Mouse (Mus musculus): ENCODE measurements at regions not wholly inside any gene's neighbourhood (a gene's known extent, or its start where the extent isn't known, plus 50 kb on each side); places are given as distances from the start of the nearest gene placed in this dataset.

DNA sequence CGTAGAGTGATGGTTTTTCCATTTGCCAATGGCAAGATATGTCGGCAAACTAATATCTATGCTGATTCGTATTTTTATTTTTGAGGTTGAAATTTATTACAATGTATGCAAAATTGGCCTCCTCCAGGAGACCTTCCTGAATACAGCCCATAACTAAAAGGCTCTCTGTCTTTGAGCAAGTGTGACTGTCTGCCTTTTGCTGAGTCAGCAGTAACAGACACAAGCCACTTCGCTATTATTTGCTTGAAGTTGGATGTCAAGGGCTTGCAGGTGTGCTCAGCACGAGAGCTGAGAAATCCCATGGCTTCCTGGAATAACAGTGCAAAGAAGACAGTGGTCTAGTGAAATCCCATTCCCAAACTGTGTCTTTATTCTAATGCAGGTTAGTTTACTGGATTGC, 56.9 kb downstream of the Dmrt2 start:
- H3K27me3 ChIP-seq (ENCODE audit: control insufficient read depth, insufficient read depth, low read length), result no peaks in the 10 kb centered on the region
- DNase-seq (no peak), ATAC-seq (ENCODE audit: low FRiP score, low TSS enrichment) (no peak)
- no peak overlapping the region for H3K9ac ChIP-seq (replicated peaks; ENCODE audit: low read length)
- WGBS, result 88% methylated on average over 5 of the region's 5 CpGs
- H3K4me1 ChIP-seq (ENCODE audit: control insufficient read depth, insufficient read depth, low read length), result peaks cover 3% of the 10 kb centered on the region; the same call in 1 of the 2 replicates
- no peaks in the 10 kb centered on the region for H3K9me3 ChIP-seq (ENCODE audit: control insufficient read depth, low read length)
- H3K4me2 ChIP-seq (ENCODE audit: low read length), result no peak overlapping the region
- H3K36me3 ChIP-seq (ENCODE audit: control insufficient read depth, insufficient read depth, low read length), result no peaks in the 10 kb centered on the region
- H3K27ac ChIP-seq (replicated peaks; ENCODE audit: low read depth, low read length), result no peak overlapping the region
- H3K4me3 ChIP-seq (replicated peaks; ENCODE audit: low read depth, low read length), result no peak overlapping the region

DNA sequence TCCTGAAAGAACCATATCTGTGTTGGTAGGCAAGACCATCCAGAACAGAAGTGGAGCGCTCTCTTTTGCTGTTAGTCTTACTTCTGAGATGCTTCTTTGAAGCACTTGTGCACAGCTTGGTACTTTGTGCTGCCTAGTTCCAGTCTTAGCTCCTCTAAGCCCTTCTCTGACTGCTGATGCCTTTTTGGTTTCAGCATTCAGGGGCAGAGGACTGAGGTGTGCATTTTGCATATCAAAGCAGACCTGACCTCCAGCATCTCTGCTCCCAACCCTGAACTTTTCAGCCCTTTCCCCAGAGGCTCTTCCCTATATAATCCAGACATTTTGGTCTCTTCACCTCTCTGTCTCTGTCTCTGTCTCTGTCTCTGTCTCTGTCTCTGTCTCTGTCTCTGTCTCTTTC, 57.4 kb downstream of the Dmrt2 start:
- H3K4me3 ChIP-seq (replicated peaks; ENCODE audit: low read depth, low read length), result no peak overlapping the region
- H3K4me1 ChIP-seq (ENCODE audit: control insufficient read depth, insufficient read depth, low read length), result peaks cover 3% of the 10 kb centered on the region; the same call in 1 of the 2 replicates
- H3K9me3 ChIP-seq (ENCODE audit: control insufficient read depth, low read length), result no peaks in the 10 kb centered on the region
- H3K9ac ChIP-seq (replicated peaks; ENCODE audit: low read length), result no peak overlapping the region
- 95% methylated on average over 1 of the region's 1 CpGs for WGBS
- H3K4me2 ChIP-seq (ENCODE audit: low read length), result no peak overlapping the region
- no peaks in the 10 kb centered on the region for H3K27me3 ChIP-seq (ENCODE audit: control insufficient read depth, insufficient read depth, low read length)
- no peak overlapping the region for H3K27ac ChIP-seq (replicated peaks; ENCODE audit: low read depth, low read length)
- H3K36me3 ChIP-seq (ENCODE audit: control insufficient read depth, insufficient read depth, low read length), result no peaks in the 10 kb centered on the region
- ATAC-seq (ENCODE audit: low FRiP score, low TSS enrichment) (no peak), DNase-seq (no peak)

DNA sequence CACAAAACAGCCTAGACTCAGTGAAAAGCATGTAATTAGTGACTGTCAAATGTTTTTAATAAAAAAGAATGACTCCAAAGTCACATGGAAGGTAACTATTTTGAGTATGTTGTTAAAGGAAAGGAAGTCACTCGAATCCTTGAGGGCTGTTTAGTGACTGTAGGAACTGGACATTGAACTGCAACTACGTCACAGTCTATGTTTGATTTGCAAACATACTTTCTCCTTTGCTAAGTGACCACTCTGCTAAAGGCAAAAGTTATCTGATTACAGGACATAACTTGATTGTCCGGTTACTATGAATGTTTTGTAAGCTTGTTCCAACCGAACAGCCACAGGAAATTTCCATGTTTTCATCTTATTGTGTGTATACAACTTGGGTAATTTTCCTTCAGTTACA, 106.2 kb downstream of the Dmrt2 start:
- no peak overlapping the region for H3K4me2 ChIP-seq (ENCODE audit: low read length)
- WGBS, result 93% methylated on average over 4 of the region's 4 CpGs
- no peaks in the 10 kb centered on the region for H3K36me3 ChIP-seq (ENCODE audit: control insufficient read depth, insufficient read depth, low read length)
- H3K9me3 ChIP-seq (ENCODE audit: control insufficient read depth, low read length), result no peaks in the 10 kb centered on the region
- no peak overlapping the region for H3K4me3 ChIP-seq (replicated peaks; ENCODE audit: low read depth, low read length)
- H3K9ac ChIP-seq (replicated peaks; ENCODE audit: low read length), result no peak overlapping the region
- ATAC-seq (ENCODE audit: low FRiP score, low TSS enrichment) (no peak), DNase-seq (no peak)
- no peaks in the 10 kb centered on the region for H3K27me3 ChIP-seq (ENCODE audit: control insufficient read depth, insufficient read depth, low read length)
- no peaks in the 10 kb centered on the region for H3K4me1 ChIP-seq (ENCODE audit: control insufficient read depth, insufficient read depth, low read length)
- H3K27ac ChIP-seq (replicated peaks; ENCODE audit: low read depth, low read length), result no peak overlapping the region

DNA sequence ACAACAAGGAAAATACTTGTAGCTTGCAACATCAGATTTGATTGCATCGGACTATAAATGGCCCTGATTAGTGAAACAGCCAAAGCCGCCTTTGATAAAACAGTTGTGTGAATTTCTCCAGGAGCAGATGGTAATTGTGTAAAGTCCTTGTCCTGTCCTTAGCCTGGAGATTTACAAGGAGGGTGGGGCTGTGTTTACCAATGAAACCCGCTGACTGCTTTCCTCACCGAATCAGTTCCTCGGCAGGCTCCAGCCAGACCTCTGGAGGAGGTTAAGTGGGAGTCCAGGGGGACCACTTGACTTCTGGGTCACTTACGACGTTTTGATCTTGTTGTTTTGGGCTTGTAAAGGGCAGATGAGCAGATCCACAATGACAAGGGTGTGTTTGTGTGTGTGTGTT, 107.1 kb downstream of the Dmrt2 start:
- Histone ChIP-seq H3K27ac (replicated peaks; ENCODE audit: low read depth, low read length) (no peak overlapping the region), H3K4me3 (replicated peaks; ENCODE audit: low read depth, low read length) (no peak overlapping the region), H3K27me3 (ENCODE audit: control insufficient read depth, insufficient read depth, low read length) (no peaks in the 10 kb centered on the region), H3K4me1 (ENCODE audit: control insufficient read depth, insufficient read depth, low read length) (no peaks in the 10 kb centered on the region), H3K9me3 (ENCODE audit: control insufficient read depth, low read length) (no peaks in the 10 kb centered on the region), H3K4me2 (ENCODE audit: low read length) (no peak overlapping the region), H3K9ac (replicated peaks; ENCODE audit: low read length) (no peak overlapping the region), H3K36me3 (ENCODE audit: control insufficient read depth, insufficient read depth, low read length) (no peaks in the 10 kb centered on the region)
- WGBS, result 79% methylated on average over 7 of the region's 7 CpGs
- DNase-seq (no peak), ATAC-seq (ENCODE audit: low FRiP score, low TSS enrichment) (no peak)

DNA sequence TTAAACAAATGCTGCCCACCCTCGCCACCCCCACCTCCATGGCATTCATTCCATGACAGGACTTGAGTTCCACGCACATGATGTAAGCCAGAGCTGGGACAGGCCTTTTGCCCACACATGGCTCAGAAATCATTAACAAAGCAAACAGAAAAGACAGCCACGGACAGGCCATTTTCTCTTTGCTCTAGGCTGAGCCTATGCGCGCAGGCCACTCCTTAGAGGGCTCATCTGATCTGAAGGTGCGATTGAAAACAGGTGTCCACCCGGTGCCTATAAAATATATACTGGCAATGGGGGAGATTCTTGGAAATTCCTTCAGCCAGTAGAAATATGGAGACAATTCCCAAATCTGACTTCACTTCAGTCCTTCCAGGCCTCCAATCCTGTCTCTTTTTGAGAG, 109.1 kb downstream of the Dmrt2 start:
- no peak for DNase-seq
- ATAC-seq (ENCODE audit: low FRiP score, low TSS enrichment), result no peak

DNA sequence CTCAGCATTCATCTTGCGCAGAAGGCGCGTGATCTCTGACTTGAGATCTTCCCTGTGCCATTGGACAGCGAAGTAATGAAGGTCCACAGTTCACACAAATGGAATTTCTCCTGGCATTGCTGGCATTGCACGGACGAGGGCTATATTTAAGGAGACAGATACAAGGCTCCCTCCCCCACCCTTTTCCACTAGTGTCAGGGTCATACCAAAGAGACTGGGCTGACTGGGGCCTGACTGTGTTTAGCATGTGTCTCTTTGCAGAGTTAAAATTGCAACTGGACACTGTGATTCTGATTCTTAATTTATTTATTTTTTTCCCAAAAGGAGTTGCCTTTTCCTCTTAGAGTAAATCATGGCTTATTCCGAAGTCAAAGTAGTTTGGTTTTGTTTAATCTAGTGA, 130.5 kb downstream of the Dmrt2 start:
- Histone ChIP-seq H3K9me3 (ENCODE audit: control insufficient read depth, low read length) (no peaks in the 10 kb centered on the region), H3K9ac (replicated peaks; ENCODE audit: low read length) (no peak overlapping the region), H3K4me2 (ENCODE audit: low read length) (no peak overlapping the region), H3K4me1 (ENCODE audit: control insufficient read depth, insufficient read depth, low read length) (no peaks in the 10 kb centered on the region), H3K27me3 (ENCODE audit: control insufficient read depth, insufficient read depth, low read length) (no peaks in the 10 kb centered on the region), H3K4me3 (replicated peaks; ENCODE audit: low read depth, low read length) (no peak overlapping the region), H3K27ac (replicated peaks; ENCODE audit: low read depth, low read length) (no peak overlapping the region), H3K36me3 (ENCODE audit: control insufficient read depth, insufficient read depth, low read length) (no peaks in the 10 kb centered on the region)
- WGBS, result 88% methylated on average over 7 of the region's 7 CpGs
- ATAC-seq (ENCODE audit: low FRiP score, low TSS enrichment) (no peak), DNase-seq (no peak)

More for the DNA sequence above, 109.1 kb downstream of the Dmrt2 start:
- Histone ChIP-seq H3K27me3 (ENCODE audit: control insufficient read depth, insufficient read depth, low read length) (no peaks in the 10 kb centered on the region), H3K4me1 (ENCODE audit: control insufficient read depth, insufficient read depth, low read length) (no peaks in the 10 kb centered on the region), H3K27ac (replicated peaks; ENCODE audit: low read depth, low read length) (no peak overlapping the region), H3K9me3 (ENCODE audit: control insufficient read depth, low read length) (no peaks in the 10 kb centered on the region), H3K4me3 (replicated peaks; ENCODE audit: low read depth, low read length) (no peak overlapping the region), H3K9ac (replicated peaks; ENCODE audit: low read length) (no peak overlapping the region), H3K4me2 (ENCODE audit: low read length) (no peak overlapping the region), H3K36me3 (ENCODE audit: control insufficient read depth, insufficient read depth, low read length) (no peaks in the 10 kb centered on the region)
- WGBS, result 88% methylated on average over 7 of the region's 7 CpGs

DNA sequence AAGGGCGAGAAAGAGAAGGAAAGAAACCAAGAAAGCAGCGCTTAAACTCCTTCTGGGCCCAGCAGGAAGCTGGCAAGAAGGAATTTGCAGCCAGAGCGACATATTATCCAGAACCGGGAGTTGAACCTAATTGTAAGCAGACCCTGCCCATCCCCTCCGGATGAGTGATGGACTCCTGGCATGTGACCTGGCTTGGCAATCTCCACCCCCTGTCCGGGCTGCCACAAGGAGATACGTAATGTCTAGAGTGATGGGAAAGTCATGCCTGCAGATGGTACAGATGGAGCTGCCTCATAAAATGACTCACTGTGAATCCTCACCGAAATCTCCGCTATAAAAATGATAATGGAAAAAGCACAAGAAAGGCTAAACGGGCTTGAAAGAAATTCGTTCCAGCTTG, 133.1 kb downstream of the Dmrt2 start:
- ATAC-seq (ENCODE audit: low FRiP score, low TSS enrichment) (no peak), DNase-seq (no peak)
- Histone ChIP-seq H3K36me3 (ENCODE audit: control insufficient read depth, insufficient read depth, low read length) (no peaks in the 10 kb centered on the region), H3K4me3 (replicated peaks; ENCODE audit: low read depth, low read length) (no peak overlapping the region), H3K27ac (replicated peaks; ENCODE audit: low read depth, low read length) (no peak overlapping the region), H3K9me3 (ENCODE audit: control insufficient read depth, low read length) (no peaks in the 10 kb centered on the region), H3K4me2 (ENCODE audit: low read length) (no peak overlapping the region), H3K27me3 (ENCODE audit: control insufficient read depth, insufficient read depth, low read length) (no peaks in the 10 kb centered on the region), H3K4me1 (ENCODE audit: control insufficient read depth, insufficient read depth, low read length) (no peaks in the 10 kb centered on the region), H3K9ac (replicated peaks; ENCODE audit: low read length) (no peak overlapping the region)
- 78% methylated on average over 11 of the region's 11 CpGs for WGBS

DNA sequence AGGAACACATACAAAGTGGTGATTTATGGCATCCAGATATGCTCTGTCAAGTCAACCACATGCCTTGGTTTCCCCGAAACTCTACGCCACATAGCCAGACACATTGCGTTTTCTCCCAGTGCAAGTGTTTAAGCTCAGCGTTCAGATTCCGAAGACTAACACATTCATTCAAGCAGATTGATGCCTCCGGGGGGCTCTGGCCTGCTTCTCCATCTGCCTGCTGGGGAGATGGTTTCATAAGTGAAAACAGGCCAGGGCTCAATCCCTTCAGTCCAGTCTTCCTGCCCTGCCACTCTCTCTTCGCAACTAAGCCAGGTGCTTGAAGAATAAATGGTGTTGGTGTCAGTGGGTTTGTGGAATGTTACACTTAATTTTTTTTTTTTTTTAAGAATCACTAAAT, 141.4 kb downstream of the Dmrt2 start:
- no peak overlapping the region for H3K4me3 ChIP-seq (replicated peaks; ENCODE audit: low read depth, low read length)
- H3K27ac ChIP-seq (replicated peaks; ENCODE audit: low read depth, low read length), result no peak overlapping the region
- DNase-seq (no peak), ATAC-seq (ENCODE audit: low FRiP score, low TSS enrichment) (no peak)
- H3K36me3 ChIP-seq (ENCODE audit: control insufficient read depth, insufficient read depth, low read length), result no peaks in the 10 kb centered on the region
- no peak overlapping the region for H3K9ac ChIP-seq (replicated peaks; ENCODE audit: low read length)
- no peaks in the 10 kb centered on the region for H3K27me3 ChIP-seq (ENCODE audit: control insufficient read depth, insufficient read depth, low read length)
- WGBS, result 93% methylated on average over 7 of the region's 7 CpGs
- H3K9me3 ChIP-seq (ENCODE audit: control insufficient read depth, low read length), result no peaks in the 10 kb centered on the region
- no peak overlapping the region for H3K4me2 ChIP-seq (ENCODE audit: low read length)
- no peaks in the 10 kb centered on the region for H3K4me1 ChIP-seq (ENCODE audit: control insufficient read depth, insufficient read depth, low read length)

DNA sequence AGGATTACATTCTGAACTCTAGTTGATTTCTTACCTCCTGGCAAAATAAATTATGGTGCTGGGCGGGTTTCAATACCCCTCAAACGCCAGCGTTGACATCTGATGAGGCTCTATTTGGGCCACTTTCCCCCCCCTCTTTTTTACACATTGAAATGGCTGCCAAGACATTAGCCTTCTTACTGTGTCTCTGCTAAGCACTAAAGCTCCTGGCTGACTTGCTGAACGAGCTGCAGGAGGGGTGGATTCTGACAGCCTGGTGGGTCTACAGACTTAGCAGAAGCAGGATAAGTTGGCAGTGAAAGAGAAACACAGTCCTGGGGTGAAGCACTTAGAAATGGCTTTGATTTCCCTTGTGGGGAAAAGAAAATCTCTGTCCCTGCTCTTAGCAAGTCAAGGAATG, 172.9 kb downstream of the Dmrt2 start:
- WGBS, result 67% methylated on average over 4 of the region's 4 CpGs
- H3K36me3 ChIP-seq (ENCODE audit: control insufficient read depth, insufficient read depth, low read length), result no peaks in the 10 kb centered on the region
- 0 out of 2 replicates have a peak, but pooled peaks cover 3% of the 10 kb centered on the region for H3K4me1 ChIP-seq (ENCODE audit: control insufficient read depth, insufficient read depth, low read length)
- ATAC-seq (ENCODE audit: low FRiP score, low TSS enrichment), result no peak
- H3K4me3 ChIP-seq (replicated peaks; ENCODE audit: low read depth, low read length), result no peak overlapping the region
- H3K9ac ChIP-seq (replicated peaks; ENCODE audit: low read length), result no peak overlapping the region
- no peaks in the 10 kb centered on the region for H3K27me3 ChIP-seq (ENCODE audit: control insufficient read depth, insufficient read depth, low read length)
- H3K27ac ChIP-seq (replicated peaks; ENCODE audit: low read depth, low read length), result no peak overlapping the region
- no peaks in the 10 kb centered on the region for H3K9me3 ChIP-seq (ENCODE audit: control insufficient read depth, low read length)
- H3K4me2 ChIP-seq (ENCODE audit: low read length), result no peak overlapping the region
- no peak for DNase-seq
